Mouse (Mus musculus): Measurements from ENCODE around the gene Tmem247.

DNA sequence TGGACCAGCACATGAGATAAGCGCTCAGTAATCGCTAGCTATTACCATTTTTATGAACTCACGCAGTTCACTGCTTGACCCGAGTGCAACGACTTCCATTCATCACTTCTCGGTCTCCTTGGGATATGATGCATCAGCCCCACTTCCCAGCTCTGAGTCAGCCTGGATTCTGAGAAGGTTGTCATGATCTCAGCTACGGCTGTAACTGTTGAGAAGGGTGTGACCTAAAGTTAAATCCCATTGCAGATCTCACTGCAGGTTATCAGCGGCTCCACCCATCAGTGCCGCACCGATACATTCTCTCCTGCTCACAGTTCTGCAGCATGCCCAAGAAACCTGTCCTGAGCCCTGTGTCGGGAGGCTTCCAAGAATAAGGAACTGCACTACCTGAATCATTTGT, 2.6 kb downstream of the Tmem247 start:
- TF ChIP-seq JUND (conservative IDR thresholded peaks at IDR 0.05; ENCODE audit: low read depth, low read length) (no peak), CTCF (conservative IDR thresholded peaks at IDR 0.05 in 1 of 2, IDR thresholded peaks at IDR 0.05 in 1 of 2; ENCODE audit: low read depth in 2 of 2, low read length in 2 of 2) (no peak), E2F4 (IDR thresholded peaks at IDR 0.05; ENCODE audit: insufficient replicate concordance, low read depth, low read length) (no peak), MAZ (IDR thresholded peaks at IDR 0.05; ENCODE audit: low read depth, low read length) (no peak), RAD21 (IDR thresholded peaks at IDR 0.05; ENCODE audit: low read depth, low read length) (no peak), CHD2 (IDR thresholded peaks at IDR 0.05; ENCODE audit: low read length) (no peak), CHD1 (IDR thresholded peaks at IDR 0.05; ENCODE audit: low read depth, low read length) (no peak), POLR2A (IDR thresholded peaks at IDR 0.05; ENCODE audit: low read depth, low read length) (no peak), BHLHE40 (IDR thresholded peaks at IDR 0.05; ENCODE audit: low read depth, low read length) (no peak), EP300 (IDR thresholded peaks at IDR 0.05; ENCODE audit: low read length) (no peak), TBP (conservative IDR thresholded peaks at IDR 0.05; ENCODE audit: low read depth, low read length) (no peak), MYC (IDR thresholded peaks at IDR 0.05; ENCODE audit: low read depth, low read length) (no peak), NELFE (IDR thresholded peaks at IDR 0.05; ENCODE audit: low read depth, low read length) (no peak)

Data from CH12.LX (cell line).